Mouse (Mus musculus) limb, embryonic 14.5 days (tissue): ENCODE results near the gene Tha1. TPM values are rescaled to one million over a fixed set of nuclear protein-coding genes. Genes with fewer than 3 reads are reported as not detected.

Experiments used
- ATAC-seq: fragments of 200-750 bp; cut with Nextera tagmentation; 2 replicates; pipeline ENCODE4 v1.8.0; 2017; ENCODE audit warnings: low read depth, moderate number of reproducible peaks, moderate TSS enrichment; ENCODE audit not compliant: low FRiP score
- DNase-seq: peaks from one replicate; pipeline ENCODE4 v3.0.0-alpha.2; 2015; ENCODE audit warnings: low spot score
- H3K27ac ChIP-seq: fragments of 300-500 bp; sonication (generic); replicated peaks from 2 replicates; pipeline ENCODE4 v1.5.1; 2014; ENCODE audit warnings: low read depth, mild to moderate bottlenecking, low read length, moderate library complexity, mixed read lengths
- H3K27me3 ChIP-seq: fragments of 300-500 bp; sonication (generic); 2 replicates; pipeline ENCODE4 v1.6.1; 2014; ENCODE audit warnings: low read length, mixed read lengths; ENCODE audit not compliant: control insufficient read depth, insufficient read depth
- H3K36me3 ChIP-seq: fragments of 300-500 bp; sonication (generic); 2 replicates; pipeline ENCODE4 v1.6.1; 2014; ENCODE audit warnings: mild to moderate bottlenecking, low read length, moderate library complexity, mixed read lengths; ENCODE audit not compliant: control insufficient read depth, insufficient read depth
- H3K4me1 ChIP-seq: fragments of 300-500 bp; sonication (generic); 2 replicates; pipeline ENCODE4 v1.6.1; 2014; ENCODE audit warnings: antibody characterized with exemption, low read length, mixed read lengths; ENCODE audit not compliant: control insufficient read depth, insufficient read depth
- H3K4me2 ChIP-seq: fragments of 300-500 bp; sonication (generic); replicated peaks from 2 replicates; pipeline ENCODE4 v1.6.1; 2014; ENCODE audit warnings: low read depth, mild to moderate bottlenecking, low read length, moderate library complexity; ENCODE audit not compliant: severe bottlenecking
- H3K4me3 ChIP-seq: fragments of 300-500 bp; sonication (generic); replicated peaks from 2 replicates; pipeline ENCODE4 v1.5.1; 2014; ENCODE audit warnings: low read length
- H3K9ac ChIP-seq: fragments of 300-500 bp; sonication (generic); 2 replicates; pipeline ENCODE4 v1.6.1; 2014; ENCODE audit warnings: mild to moderate bottlenecking, low read depth, low read length, moderate library complexity; ENCODE audit not compliant: severe bottlenecking
- H3K9me3 ChIP-seq: fragments of 300-500 bp; sonication (generic); 2 replicates; pipeline ENCODE4 v1.6.1; 2016; ENCODE audit warnings: low read length; ENCODE audit not compliant: control insufficient read depth
- POLR2A ChIP-seq: fragments of 200-500 bp; IDR thresholded peaks from 2 replicates; pipeline ENCODE4 v1.8.0; 2012; ENCODE audit warnings: inconsistent platforms, mild to moderate bottlenecking, moderate library complexity, borderline replicate concordance; ENCODE audit not compliant: insufficient read depth, insufficient read length; ENCODE audit errors: extremely low read depth
- WGBS: fragments of 180-500 bp; shearing (Covaris S2); extraction: QIAGEN DNeasy Blood & Tissue Kit; methylation state at CpG from one replicate; pipeline ENCODE4 v1.1.7; 2014; 5-methylcytosine and 5-hydroxymethylcytosine counted together
- polyA plus RNA-seq, 2 experiments: library from polyadenylated mRNA; depleted of rRNA in 1 of 2; stranded (reverse) in 1 of 2; unstranded in 1 of 2; fragments of >200 nt; fragmentation: Nextera tagmentation in 1 of 2; extraction: Ambion mirVana in 1 of 2; gene quantifications; 2 replicates each; pipeline versions ENCODE4 v1.2.1 to v1.2.3; 2012 to 2014

Gene Tha1
- polyA plus RNA-seq, 2 experiments, result 4.1 to 6.5 TPM

- DNase-seq (no peak), ATAC-seq (no peak)
- peaks cover 49% of the 10 kb centered on the region for H3K4me1 ChIP-seq
- peaks cover 10% of the 10 kb centered on the region for H3K36me3 ChIP-seq
- no peak for TF ChIP-seq POLR2A
- no peaks in the 10 kb centered on the region for H3K9me3 ChIP-seq
- H3K27me3 ChIP-seq, result no peaks in the 10 kb centered on the region
- no peak overlapping the region for H3K4me2 ChIP-seq
- no peak overlapping the region for H3K27ac ChIP-seq
- WGBS, result 48% methylated on average over 3 of the region's 3 CpGs
- no peak overlapping the region for H3K4me3 ChIP-seq
- H3K9ac ChIP-seq, result no peak overlapping the region
Observed at GRCm38 (mm10) chr11:117827386-117827785, 45.9 kb downstream of the Tha1 start.

- Histone ChIP-seq H3K27me3 (no peaks in the 10 kb centered on the region), H3K4me1 (peaks cover 46% of the 10 kb centered on the region), H3K4me2 (peak overlapping the region; percentile 91; the same call in 1 of the 2 replicates), H3K9ac (no peak overlapping the region), H3K9me3 (no peaks in the 10 kb centered on the region), H3K27ac (peak overlapping the region; percentile 90), H3K36me3 (peaks cover 15% of the 10 kb centered on the region), H3K4me3 (no peak overlapping the region)
- no peak for DNase-seq
- no peak for ATAC-seq
- TF ChIP-seq POLR2A, result no peak
- WGBS, result 64% methylated on average over 8 of the region's 8 CpGs
Observed at GRCm38 (mm10) chr11:117826916-117827315, 46.4 kb downstream of the Tha1 start.

DNA sequence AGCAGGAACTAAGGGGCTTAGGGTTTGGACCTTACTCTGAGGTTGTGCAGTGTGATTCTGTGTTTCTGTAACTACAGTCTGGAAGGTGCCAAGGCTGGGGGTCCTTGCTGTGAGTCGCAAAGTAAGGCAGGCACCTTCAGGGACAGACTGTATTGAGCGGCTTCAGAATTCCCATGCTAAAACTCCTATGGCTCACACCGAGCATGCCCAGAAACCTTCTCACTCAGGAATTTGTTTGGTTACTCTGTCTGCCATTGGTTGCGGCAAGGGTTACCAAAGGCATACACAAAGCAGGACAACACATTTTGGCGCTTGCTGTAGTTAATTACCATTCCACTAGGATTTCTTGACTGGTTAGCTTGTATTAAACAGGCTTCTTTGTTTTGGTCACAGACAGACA, 47.1 kb downstream of the Tha1 start:
- Histone ChIP-seq H3K4me2 (peak overlapping the region; percentile 91), H3K9me3 (no peaks in the 10 kb centered on the region), H3K27ac (peak overlapping the region; percentile 90), H3K27me3 (no peaks in the 10 kb centered on the region), H3K36me3 (peaks cover 21% of the 10 kb centered on the region), H3K9ac (peak overlapping the region; percentile 70), H3K4me3 (peak overlapping the region; percentile 58), H3K4me1 (peaks cover 46% of the 10 kb centered on the region)
- DNase-seq, result peak; percentile 60
- ATAC-seq, result peak; percentile 24; the same call in 1 of the 2 replicates
- WGBS, result 4% methylated on average over 5 of the region's 5 CpGs
- TF ChIP-seq POLR2A, result no peak

GRCm38 (mm10) chr11:117825333-117826101, 47.8 kb downstream of the Tha1 start, which contains the start of the genes Afmid and Tk1:
Afmid (plus strand) TSS chr11:117825924.
Tk1 (minus strand) TSS chr11:117826092.
- peak within 1 kb of the TSS; percentile 90 for H3K27ac ChIP-seq
- H3K36me3 ChIP-seq, result peaks cover 26% of the 10 kb centered on the region
- H3K9ac ChIP-seq, result peak within 1 kb of the TSS; percentile 70
- ATAC-seq, result peak; percentile 85
- no peaks in the 10 kb centered on the region for H3K9me3 ChIP-seq
- H3K4me3 ChIP-seq, result peak within 1 kb of the TSS; percentile 58
- 0% methylated on average over 34 of the region's 34 CpGs for WGBS
- H3K4me2 ChIP-seq, result peak within 1 kb of the TSS; percentile 91
- DNase-seq, result peak; percentile 93
- H3K4me1 ChIP-seq, result peaks cover 46% of the 10 kb centered on the region
- H3K27me3 ChIP-seq, result no peaks in the 10 kb centered on the region
- peak; percentile 26; the same call in 1 of the 2 replicates for TF ChIP-seq POLR2A

- Histone ChIP-seq H3K4me1 (peaks cover 46% of the 10 kb centered on the region), H3K27ac (no peak overlapping the region; the same call in 1 of the 2 replicates), H3K9ac (peak overlapping the region; percentile 70), H3K9me3 (no peaks in the 10 kb centered on the region), H3K27me3 (no peaks in the 10 kb centered on the region), H3K4me2 (peak overlapping the region; percentile 91), H3K36me3 (peaks cover 36% of the 10 kb centered on the region), H3K4me3 (peak overlapping the region; percentile 58)
- TF ChIP-seq POLR2A, result no peak
- ATAC-seq, result peak; percentile 45
- peak; percentile 87 for DNase-seq
- WGBS, result 17% methylated on average over 23 of the region's 23 CpGs
Observed at GRCm38 (mm10) chr11:117824060-117824969, 49.0 kb downstream of the Tha1 start.
